Mouse (Mus musculus) hindbrain, embryonic 15.5 days (tissue): Measurements from ENCODE around the gene Olfr266. TPM values are rescaled to one million over a fixed set of nuclear protein-coding genes. Genes with fewer than 3 reads are reported as not detected.

Experiments used
- ATAC-seq: fragments of 200-750 bp; cut with Nextera tagmentation; 2 replicates; pipeline ENCODE4 v1.8.0; 2017; ENCODE audit warnings: low read depth, moderate number of reproducible peaks, moderate TSS enrichment; ENCODE audit not compliant: low FRiP score
- H3K27ac ChIP-seq: fragments of 300-500 bp; sonication (generic); replicated peaks from 2 replicates; pipeline ENCODE4 v1.5.1; 2015; ENCODE audit warnings: mild to moderate bottlenecking, inconsistent platforms
- H3K27me3 ChIP-seq: fragments of 300-500 bp; sonication (generic); 2 replicates; pipeline ENCODE4 v1.6.1; 2015; ENCODE audit warnings: control low read depth, inconsistent platforms
- H3K36me3 ChIP-seq: fragments of 300-500 bp; sonication (generic); 2 replicates; pipeline ENCODE4 v1.6.1; 2015; ENCODE audit warnings: control low read depth, inconsistent platforms
- H3K4me1 ChIP-seq: fragments of 300-500 bp; sonication (generic); replicated peaks from 2 replicates; pipeline ENCODE4 v1.6.1; 2015; ENCODE audit warnings: control low read depth, inconsistent platforms
- H3K4me2 ChIP-seq: fragments of 300-500 bp; sonication (generic); 2 replicates; pipeline ENCODE4 v1.6.1; 2015; ENCODE audit warnings: moderate library complexity, mild to moderate bottlenecking, inconsistent platforms
- H3K4me3 ChIP-seq: fragments of 300-500 bp; sonication (generic); 2 replicates; pipeline ENCODE4 v1.5.1; 2015; ENCODE audit warnings: mild to moderate bottlenecking, inconsistent platforms
- H3K9ac ChIP-seq: fragments of 300-500 bp; sonication (generic); 2 replicates; pipeline ENCODE4 v1.6.1; 2015; ENCODE audit warnings: inconsistent platforms
- H3K9me3 ChIP-seq: fragments of 300-500 bp; sonication (generic); 2 replicates; pipeline ENCODE4 v1.6.1; 2016; ENCODE audit warnings: control low read depth, inconsistent platforms
- WGBS: fragments of 180-500 bp; shearing (Covaris S2); methylation state at CpG from one replicate; pipeline ENCODE4 v1.1.7; 2015; 5-methylcytosine and 5-hydroxymethylcytosine counted together
- polyA plus RNA-seq: library from polyadenylated mRNA; unstranded; fragments of >200 nt; fragmentation: Nextera tagmentation; extraction: Ambion mirVana; gene quantifications from 2 replicates; pipeline ENCODE4 v1.2.1, GENCODE M21; 2015

Olfr266 gene
- not detected in 2 replicates for polyA plus RNA-seq

- Histone ChIP-seq H3K4me3 (no peak within 1 kb of the TSS), H3K27me3 (no peaks in the 10 kb centered on the region), H3K9ac (no peak within 1 kb of the TSS), H3K4me1 (no peaks in the 10 kb centered on the region), H3K27ac (no peak within 1 kb of the TSS), H3K36me3 (no peaks in the 10 kb centered on the region), H3K4me2 (no peak within 1 kb of the TSS), H3K9me3 (no peaks in the 10 kb centered on the region)
- WGBS = 89% methylated on average over 1 of the region's 1 CpGs
- no peak for ATAC-seq
These were observed at the start of gene Olfr266 for GRCm38 (mm10) chr3:106826187-106826586. Gene Olfr266, minus strand, starts transcription at chr3:106826287.

- H3K4me2 ChIP-seq = no peak overlapping the region
- no peaks in the 10 kb centered on the region for H3K36me3 ChIP-seq
- no peak overlapping the region for H3K4me3 ChIP-seq
- no peak overlapping the region for H3K9ac ChIP-seq
- H3K4me1 ChIP-seq = no peaks in the 10 kb centered on the region
- WGBS = 95% methylated on average over 1 of the region's 1 CpGs
- ATAC-seq = no peak
- no peaks in the 10 kb centered on the region for H3K27me3 ChIP-seq
- H3K27ac ChIP-seq = no peak overlapping the region
- H3K9me3 ChIP-seq = no peaks in the 10 kb centered on the region
These were observed 49.5 kb upstream of the Olfr266 start for GRCm38 (mm10) chr3:106875626-106876025.

GRCm38 (mm10) chr3:106872893-106873292, 46.8 kb upstream of the Olfr266 start:
- Histone ChIP-seq H3K4me2 (no peak overlapping the region), H3K27ac (no peak overlapping the region), H3K27me3 (no peaks in the 10 kb centered on the region), H3K9me3 (no peaks in the 10 kb centered on the region), H3K4me1 (no peaks in the 10 kb centered on the region), H3K9ac (no peak overlapping the region), H3K36me3 (no peaks in the 10 kb centered on the region), H3K4me3 (no peak overlapping the region)
- no peak for ATAC-seq

GRCm38 (mm10) chr3:106832107-106832506, 6.0 kb upstream of the Olfr266 start:
- Histone ChIP-seq H3K27ac (no peak overlapping the region), H3K4me3 (no peak overlapping the region), H3K4me1 (no peaks in the 10 kb centered on the region), H3K9me3 (no peaks in the 10 kb centered on the region), H3K36me3 (no peaks in the 10 kb centered on the region), H3K9ac (no peak overlapping the region), H3K27me3 (no peaks in the 10 kb centered on the region), H3K4me2 (no peak overlapping the region)
- no peak for ATAC-seq
- 89% methylated on average over 1 of the region's 1 CpGs for WGBS

- Histone ChIP-seq H3K9me3 (no peaks in the 10 kb centered on the region), H3K4me3 (no peak overlapping the region), H3K36me3 (no peaks in the 10 kb centered on the region), H3K27ac (no peak overlapping the region), H3K9ac (no peak overlapping the region), H3K4me1 (no peaks in the 10 kb centered on the region), H3K4me2 (no peak overlapping the region), H3K27me3 (no peaks in the 10 kb centered on the region)
- WGBS = 76% methylated on average over 2 of the region's 2 CpGs
- ATAC-seq = no peak
These were observed 8.4 kb downstream of the Olfr266 start for GRCm38 (mm10) chr3:106817676-106818075.

- Histone ChIP-seq H3K9me3 (no peaks in the 10 kb centered on the region), H3K27ac (no peak overlapping the region), H3K4me2 (no peak overlapping the region), H3K9ac (no peak overlapping the region), H3K27me3 (no peaks in the 10 kb centered on the region), H3K36me3 (no peaks in the 10 kb centered on the region), H3K4me1 (no peaks in the 10 kb centered on the region), H3K4me3 (no peak overlapping the region)
- no peak for ATAC-seq
- 74% methylated on average over 2 of the region's 2 CpGs for WGBS
These were observed 17.0 kb downstream of the Olfr266 start for GRCm38 (mm10) chr3:106808972-106809695.

- no peak for ATAC-seq
- Histone ChIP-seq H3K4me1 (no peaks in the 10 kb centered on the region), H3K4me3 (no peak overlapping the region), H3K27me3 (no peaks in the 10 kb centered on the region), H3K27ac (no peak overlapping the region), H3K9ac (no peak overlapping the region), H3K4me2 (no peak overlapping the region), H3K9me3 (no peaks in the 10 kb centered on the region), H3K36me3 (no peaks in the 10 kb centered on the region)
These were observed 28.0 kb downstream of the Olfr266 start for GRCm38 (mm10) chr3:106798079-106798478.

GRCm38 (mm10) chr3:106789930-106790329, 36.2 kb downstream of the Olfr266 start, which contains the start of gene Cd53:
Gene Cd53, minus strand, starts transcription at chr3:106790149.
- H3K9ac ChIP-seq = no peak within 1 kb of the TSS
- H3K4me1 ChIP-seq = no peaks in the 10 kb centered on the region
- no peaks in the 10 kb centered on the region for H3K27me3 ChIP-seq
- no peak within 1 kb of the TSS for H3K27ac ChIP-seq
- no peaks in the 10 kb centered on the region for H3K9me3 ChIP-seq
- 82% methylated on average over 2 of the region's 2 CpGs for WGBS
- no peaks in the 10 kb centered on the region for H3K36me3 ChIP-seq
- ATAC-seq = no peak
- no peak within 1 kb of the TSS for H3K4me2 ChIP-seq
- H3K4me3 ChIP-seq = no peak within 1 kb of the TSS

- Histone ChIP-seq H3K9me3 (no peaks in the 10 kb centered on the region), H3K27me3 (no peaks in the 10 kb centered on the region), H3K36me3 (no peaks in the 10 kb centered on the region), H3K27ac (no peak overlapping the region), H3K4me2 (no peak overlapping the region), H3K4me3 (no peak overlapping the region), H3K4me1 (no peaks in the 10 kb centered on the region), H3K9ac (no peak overlapping the region)
- no peak for ATAC-seq
- WGBS = 70% methylated on average over 2 of the region's 2 CpGs
These were observed 37.6 kb downstream of the Olfr266 start for GRCm38 (mm10) chr3:106788440-106788887.

GRCm38 (mm10) chr3:106787972-106788371, 38.1 kb downstream of the Olfr266 start:
- Histone ChIP-seq H3K4me3 (no peak overlapping the region), H3K9me3 (no peaks in the 10 kb centered on the region), H3K4me1 (no peaks in the 10 kb centered on the region), H3K36me3 (no peaks in the 10 kb centered on the region), H3K27me3 (no peaks in the 10 kb centered on the region), H3K27ac (no peak overlapping the region), H3K4me2 (no peak overlapping the region), H3K9ac (no peak overlapping the region)
- no peak for ATAC-seq

GRCm38 (mm10) chr3:106785130-106785529, 41.0 kb downstream of the Olfr266 start:
- no peak for ATAC-seq
- no peaks in the 10 kb centered on the region for H3K4me1 ChIP-seq
- H3K36me3 ChIP-seq = no peaks in the 10 kb centered on the region
- no peak overlapping the region for H3K4me2 ChIP-seq
- H3K4me3 ChIP-seq = no peak overlapping the region
- no peaks in the 10 kb centered on the region for H3K27me3 ChIP-seq
- H3K27ac ChIP-seq = no peak overlapping the region
- WGBS = 82% methylated on average over 3 of the region's 3 CpGs
- no peaks in the 10 kb centered on the region for H3K9me3 ChIP-seq
- H3K9ac ChIP-seq = no peak overlapping the region

GRCm38 (mm10) chr3:106771834-106772233, 54.3 kb downstream of the Olfr266 start:
- ATAC-seq = no peak
- Histone ChIP-seq H3K9ac (no peak overlapping the region), H3K9me3 (no peaks in the 10 kb centered on the region), H3K4me2 (no peak overlapping the region), H3K4me1 (no peaks in the 10 kb centered on the region), H3K27me3 (no peaks in the 10 kb centered on the region), H3K36me3 (no peaks in the 10 kb centered on the region), H3K27ac (no peak overlapping the region), H3K4me3 (no peak overlapping the region)
- WGBS = 83% methylated on average over 1 of the region's 1 CpGs
